Mouse (Mus musculus) megakaryocyte, embryonic 14.5 days (primary cell): ENCODE measurements around the gene Tenm4. TPM values are rescaled to one million over a fixed set of nuclear protein-coding genes. Genes with fewer than 3 reads are reported as not detected.
"Not testable (repeated sequence)": the region's sequence is repeated elsewhere in the genome, so short reads cannot be mapped to it uniquely, and the experiment has no call there.

Source experiments
- H3K27me3 ChIP-seq: replicated peaks from 2 replicates; pipeline ENCODE3; 2012; ENCODE audit warnings: inconsistent platforms
- H3K36me3 ChIP-seq: replicated peaks from 2 replicates; pipeline ENCODE3; 2012; ENCODE audit warnings: low read length, inconsistent platforms, mixed read lengths
- H3K4me1 ChIP-seq: 2 replicates; pipeline ENCODE4 v1.6.1; 2012; ENCODE audit warnings: inconsistent platforms
- H3K4me3 ChIP-seq: replicated peaks from 2 replicates; pipeline ENCODE3; 2012; ENCODE audit warnings: moderate library complexity, mild to moderate bottlenecking, inconsistent platforms
- H3K9me3 ChIP-seq: 2 replicates; pipeline ENCODE4 v1.6.1; 2012; ENCODE audit warnings: inconsistent platforms
- FLI1 ChIP-seq: IDR thresholded peaks from 2 replicates; pipeline ENCODE4 v1.6.1; 2012; ENCODE audit warnings: low read length, inconsistent platforms, mixed read lengths
- GATA1 ChIP-seq: IDR thresholded peaks from 3 replicates; pipeline ENCODE4 v1.6.1; 2012; ENCODE audit warnings: mixed read lengths, low read length, inconsistent platforms, borderline replicate concordance
- polyA plus RNA-seq: library from polyadenylated mRNA; stranded (reverse); fragments of >175 nt; gene quantifications from 2 replicates; pipeline ENCODE4 v1.2.3, GENCODE M21; 2012; ENCODE audit warnings: low replicate concordance; ENCODE audit not compliant: insufficient read depth

The Tenm4 gene
- polyA plus RNA-seq, 1 experiment: not detected

DNA sequence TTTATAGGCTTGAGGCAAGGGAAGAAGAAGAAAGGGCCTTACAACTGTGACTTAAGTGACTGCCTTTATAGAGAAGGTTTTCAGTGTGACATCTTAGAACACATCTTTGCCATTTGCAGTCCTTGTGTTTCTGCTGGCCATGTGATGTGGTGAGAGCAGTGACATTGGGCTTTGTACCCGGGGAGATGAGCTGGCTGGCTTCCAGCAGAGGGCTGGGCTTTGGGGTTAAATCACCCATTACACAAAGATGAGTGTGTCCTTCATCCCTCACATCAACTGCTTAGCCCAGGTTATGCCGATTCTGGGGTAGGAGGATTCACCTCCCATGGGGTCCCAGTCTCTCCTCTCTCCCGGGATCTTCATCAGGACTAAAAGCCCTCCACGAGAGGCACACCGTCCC, 738.8 kb downstream of the Tenm4 start:
- H3K4me3 ChIP-seq: no peak overlapping the region
- peaks cover 33% of the 10 kb centered on the region for H3K27me3 ChIP-seq
- no peaks in the 10 kb centered on the region for H3K9me3 ChIP-seq
- peaks cover 7% of the 10 kb centered on the region; the same call in 1 of the 2 replicates for H3K4me1 ChIP-seq
- no peaks in the 10 kb centered on the region for H3K36me3 ChIP-seq
- TF ChIP-seq FLI1 (no peak), GATA1 (no peak)

DNA sequence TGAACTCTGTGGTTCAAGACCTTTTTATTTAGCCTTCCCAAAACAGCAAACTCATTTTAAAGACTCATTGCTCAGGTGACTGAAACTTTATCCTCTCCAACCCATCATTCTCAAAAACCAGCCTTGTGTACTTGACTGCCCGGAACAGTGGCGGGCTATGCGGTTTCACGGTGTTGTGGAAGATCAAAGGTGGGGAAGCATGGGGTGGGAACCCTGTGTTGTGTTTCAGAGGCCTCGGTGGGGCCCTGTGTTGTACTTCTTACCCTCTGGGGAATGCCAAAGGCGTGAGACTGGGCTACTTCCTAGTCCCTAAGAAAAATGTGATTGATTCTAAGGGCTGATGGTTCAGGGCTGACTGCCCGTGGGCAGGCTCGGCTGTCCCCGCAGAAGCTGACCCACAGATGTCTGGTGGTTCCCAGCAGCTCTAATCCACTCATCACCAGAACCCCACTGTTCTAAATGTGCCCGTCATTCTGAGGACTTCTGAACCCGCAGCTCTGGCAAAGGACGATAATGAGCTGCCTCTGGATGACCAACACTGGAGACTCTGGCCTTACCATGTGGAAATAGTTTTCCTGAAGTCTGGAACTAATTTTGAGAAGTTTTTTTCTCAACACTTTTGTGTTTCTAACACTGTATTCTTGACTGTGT, 739.4 kb downstream of the Tenm4 start:
- Histone ChIP-seq H3K36me3 (no peaks in the 10 kb centered on the region), H3K4me1 (peaks cover 13% of the 10 kb centered on the region; the same call in 1 of the 2 replicates), H3K27me3 (peaks cover 30% of the 10 kb centered on the region), H3K4me3 (no peak overlapping the region), H3K9me3 (no peaks in the 10 kb centered on the region)
- TF ChIP-seq GATA1: no peak
- TF ChIP-seq FLI1: no peak

DNA sequence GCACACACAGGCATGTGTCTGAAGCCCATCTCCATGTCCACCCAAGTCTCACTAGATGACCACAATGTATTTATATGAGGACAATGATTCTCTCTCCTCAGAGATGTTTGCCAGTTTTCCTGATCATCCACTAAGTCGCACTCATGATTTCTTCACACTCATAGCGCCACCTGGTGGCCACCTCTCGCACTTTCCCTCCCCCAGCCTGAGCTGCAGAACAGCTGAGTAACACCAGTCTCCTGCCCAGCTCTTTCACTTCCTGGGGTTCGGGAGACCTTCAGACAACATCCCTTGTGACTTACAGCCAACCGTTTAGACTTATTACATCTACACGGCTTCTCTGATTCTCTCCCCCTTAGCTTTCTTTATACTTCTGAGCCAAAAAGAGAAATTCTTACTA, 743.0 kb downstream of the Tenm4 start:
- peaks cover 26% of the 10 kb centered on the region for H3K27me3 ChIP-seq
- H3K4me1 ChIP-seq: peaks cover 17% of the 10 kb centered on the region; the same call in 1 of the 2 replicates
- H3K9me3 ChIP-seq: no peaks in the 10 kb centered on the region
- no peaks in the 10 kb centered on the region for H3K36me3 ChIP-seq
- TF ChIP-seq FLI1: no peak
- no peak for TF ChIP-seq GATA1
- peak overlapping the region; percentile 75 for H3K4me3 ChIP-seq

DNA sequence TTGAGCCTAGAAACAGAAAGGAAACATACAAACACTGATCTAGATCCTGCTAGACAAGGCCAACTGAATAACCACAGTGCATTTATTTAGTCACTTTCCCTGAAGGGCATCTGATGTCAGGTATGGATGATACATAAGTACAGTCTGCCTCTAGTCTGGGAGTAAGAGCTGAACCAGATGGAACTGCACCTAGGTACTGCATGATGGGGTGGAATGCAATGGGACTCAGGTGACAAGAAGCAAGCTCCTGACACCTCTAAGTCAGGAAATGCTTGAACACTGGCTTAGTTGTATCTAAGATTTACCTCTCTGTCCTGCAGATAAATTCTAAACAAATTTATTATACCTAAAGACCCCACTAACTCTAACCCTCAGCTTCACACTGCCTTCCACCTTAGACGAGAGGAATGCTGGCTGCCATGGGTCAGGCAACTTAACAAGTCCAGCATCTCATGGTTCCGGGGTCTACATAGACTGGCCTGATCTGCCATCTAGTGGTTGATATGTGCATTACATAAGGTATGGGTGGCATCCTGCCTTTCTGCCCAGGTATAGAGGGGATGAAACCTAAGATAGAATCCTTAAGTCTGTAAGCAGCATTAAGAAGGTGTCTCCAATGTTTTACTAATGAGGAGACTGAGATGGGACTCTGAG, 744.5 kb downstream of the Tenm4 start:
- no peak for TF ChIP-seq GATA1
- no peak for TF ChIP-seq FLI1
- peaks cover 17% of the 10 kb centered on the region; the same call in 1 of the 2 replicates for H3K4me1 ChIP-seq
- no peak overlapping the region for H3K4me3 ChIP-seq
- H3K27me3 ChIP-seq: peaks cover 23% of the 10 kb centered on the region
- H3K36me3 ChIP-seq: no peaks in the 10 kb centered on the region
- H3K9me3 ChIP-seq: no peaks in the 10 kb centered on the region

DNA sequence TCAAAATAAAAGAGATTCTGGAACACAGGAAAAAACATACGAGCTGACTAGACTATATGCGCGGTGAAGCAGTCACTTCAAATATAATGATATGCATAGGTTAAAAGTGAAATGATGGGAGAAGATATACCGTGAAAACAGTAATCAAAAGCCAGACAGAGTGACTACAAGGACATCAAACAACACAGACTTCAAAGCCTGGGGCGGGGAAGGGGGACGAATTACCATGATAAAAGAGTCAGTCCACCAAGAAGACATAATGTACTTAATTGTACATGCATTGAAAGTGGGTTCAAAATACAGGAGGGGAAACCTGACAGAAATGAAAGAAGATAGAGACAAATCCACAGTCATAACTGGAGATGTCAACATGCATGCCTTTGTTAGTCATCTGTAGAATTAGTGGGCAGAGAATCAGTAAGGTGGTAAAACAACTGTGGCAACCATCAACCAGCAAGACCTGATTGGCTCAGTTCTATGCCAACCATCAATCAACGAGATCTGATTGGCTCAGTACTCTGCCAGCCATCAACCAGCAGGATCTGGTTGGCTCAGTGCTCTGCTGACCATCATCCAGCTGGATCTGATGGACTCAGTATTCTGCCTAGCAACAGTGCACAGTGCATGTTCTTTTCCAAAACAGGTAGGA, 749.5 kb downstream of the Tenm4 start:
- H3K27me3 ChIP-seq: peaks cover 21% of the 10 kb centered on the region
- H3K9me3 ChIP-seq: no peaks in the 10 kb centered on the region
- no peaks in the 10 kb centered on the region for H3K36me3 ChIP-seq
- H3K4me3 ChIP-seq: no peak overlapping the region
- no peak for TF ChIP-seq GATA1
- TF ChIP-seq FLI1: no peak
- peaks cover 2% of the 10 kb centered on the region; the same call in 1 of the 2 replicates for H3K4me1 ChIP-seq

DNA sequence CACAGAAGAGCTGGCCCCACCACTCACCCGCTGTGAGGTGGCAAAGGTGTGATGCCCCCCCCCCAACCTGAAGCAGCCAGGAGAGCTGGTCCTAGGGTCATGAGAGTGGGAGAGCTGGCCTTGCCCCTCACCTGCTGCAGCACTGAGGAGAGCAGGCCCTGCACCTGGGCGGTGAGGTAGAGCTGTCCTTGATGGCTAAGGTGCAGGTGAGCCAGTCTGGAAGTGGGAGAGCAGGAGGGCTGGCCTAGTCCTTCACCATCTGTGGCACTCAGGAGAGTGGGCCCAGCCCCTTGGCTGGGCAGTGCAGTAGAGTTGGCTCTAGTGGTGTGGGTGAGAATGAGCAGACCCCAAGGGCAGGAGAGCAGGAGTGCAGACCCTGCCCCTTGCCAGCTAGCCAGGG, 751.9 kb downstream of the Tenm4 start:
- Histone ChIP-seq H3K9me3 (peaks cover 5% of the 10 kb centered on the region), H3K4me1 (no peaks in the 10 kb centered on the region), H3K27me3 (peaks cover 16% of the 10 kb centered on the region), H3K36me3 (no peaks in the 10 kb centered on the region), H3K4me3 (peak overlapping the region; percentile 5)
- no peak for TF ChIP-seq FLI1
- no peak for TF ChIP-seq GATA1

DNA sequence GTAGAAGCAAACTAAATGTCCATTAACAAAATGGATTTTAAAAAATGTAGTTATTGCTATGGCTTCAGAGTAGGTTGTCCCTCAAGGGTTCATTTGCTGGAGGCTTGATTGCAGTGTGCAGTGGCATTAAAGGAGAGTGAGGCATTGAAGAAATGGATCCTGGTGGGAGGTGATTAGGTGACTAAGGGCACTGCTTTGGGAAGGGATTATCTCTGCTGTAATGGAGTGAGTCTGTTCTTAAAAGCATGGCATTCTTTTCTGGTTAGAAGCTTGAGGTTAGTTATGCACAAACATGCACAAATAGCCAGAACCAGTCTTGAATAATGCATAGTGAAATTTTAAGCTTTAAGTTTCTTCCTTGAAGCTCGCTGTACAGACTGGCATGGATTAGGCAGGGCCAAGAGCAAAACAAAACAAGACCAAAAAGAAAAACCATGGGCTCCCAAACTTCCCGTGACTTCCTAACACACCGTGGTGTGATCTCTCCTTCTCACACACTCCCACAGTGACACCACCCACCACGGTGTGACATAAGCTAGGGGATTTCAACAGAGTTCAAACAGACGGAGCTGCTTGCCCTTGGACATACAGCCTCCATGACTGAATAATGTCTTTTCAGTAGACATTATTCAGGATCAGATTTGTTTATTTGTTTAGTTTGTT, 772.8 kb downstream of the Tenm4 start:
- Histone ChIP-seq H3K36me3 (peaks cover 7% of the 10 kb centered on the region), H3K9me3 (peaks cover 23% of the 10 kb centered on the region), H3K4me1 (peaks cover 7% of the 10 kb centered on the region), H3K4me3 (no peak overlapping the region), H3K27me3 (peaks cover 3% of the 10 kb centered on the region)
- TF ChIP-seq FLI1 (no peak), GATA1 (no peak)

DNA sequence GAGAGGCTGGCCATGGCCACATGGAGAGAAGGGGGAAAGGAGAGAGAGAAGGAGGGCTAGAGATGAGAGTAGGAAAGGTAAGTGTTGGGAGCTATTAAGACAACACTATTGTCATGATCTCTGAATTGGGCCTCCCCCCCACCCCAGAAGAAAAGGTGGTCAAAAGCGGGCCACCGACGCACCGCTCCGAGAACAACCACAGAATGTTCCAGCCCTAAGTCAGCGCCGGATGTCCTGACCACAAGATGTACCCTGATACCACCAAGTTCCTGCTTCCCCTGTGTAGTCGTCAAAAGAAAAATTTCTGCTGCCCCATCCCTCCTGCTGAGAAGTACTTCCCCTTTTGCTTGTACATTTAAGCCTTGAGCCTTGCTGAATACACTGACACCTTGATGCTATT, 775.5 kb downstream of the Tenm4 start:
- H3K4me1 ChIP-seq: peaks cover 21% of the 10 kb centered on the region
- H3K4me3 ChIP-seq, H3K36me3 ChIP-seq, H3K27me3 ChIP-seq: not testable (repeated sequence)
- H3K9me3 ChIP-seq: peaks cover 19% of the 10 kb centered on the region

DNA sequence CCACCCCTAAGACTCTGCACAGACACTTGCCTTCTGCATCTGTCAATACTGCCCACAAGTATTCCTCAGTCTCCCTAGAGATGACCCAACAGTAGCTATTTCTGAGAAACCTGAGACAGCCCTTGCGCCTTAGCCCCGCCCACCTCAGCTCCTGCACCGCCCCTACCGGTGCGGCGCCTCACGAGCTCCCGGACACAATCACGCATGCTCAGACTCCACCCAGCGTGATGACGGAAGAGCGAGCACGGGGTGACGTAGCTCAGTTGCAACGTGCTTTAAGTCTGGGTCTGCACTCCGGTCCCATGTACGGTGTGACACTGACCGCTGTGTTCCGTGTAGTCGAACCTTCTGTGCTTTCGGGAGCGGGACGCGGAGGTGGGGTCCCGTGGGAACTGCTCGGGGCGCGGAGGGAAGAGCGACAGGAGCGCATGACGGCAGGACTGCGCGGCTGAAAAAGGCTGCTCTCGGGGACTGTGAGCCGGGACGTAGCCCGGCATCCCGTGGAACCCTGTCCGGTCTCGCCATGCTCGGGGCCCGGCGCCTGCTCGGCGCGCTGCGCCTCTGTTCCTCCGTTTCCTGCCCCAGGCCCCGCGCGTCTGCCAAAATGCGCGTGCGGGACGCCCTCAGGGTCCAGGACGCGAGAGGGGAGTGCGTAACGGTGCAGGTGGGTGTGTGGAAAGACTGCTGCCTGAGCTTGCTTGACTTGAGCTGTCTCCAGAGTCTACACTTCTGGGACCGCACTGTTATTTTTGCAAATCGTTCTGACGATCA, 780.4 kb downstream of the Tenm4 start, which contains the start of gene Nars2:
TSS of gene Nars2 (plus strand) at position 225 of the 771 bp plus-strand sequence.
- Histone ChIP-seq H3K36me3 (peaks cover 19% of the 10 kb centered on the region), H3K27me3 (no peaks in the 10 kb centered on the region), H3K4me3 (peak within 1 kb of the TSS; percentile 99), H3K9me3 (peaks cover 19% of the 10 kb centered on the region), H3K4me1 (peaks cover 45% of the 10 kb centered on the region)
- TF ChIP-seq FLI1: no peak
- TF ChIP-seq GATA1: no peak
